Mouse (Mus musculus): ENCODE measurements around the gene Sox5. TPM values are rescaled to one million over a fixed set of nuclear protein-coding genes. Genes with fewer than 3 reads are reported as not detected.

Gene Sox5
- polyA plus RNA-seq, 1 experiment from 2014 or later, result 34.6 TPM

DNA sequence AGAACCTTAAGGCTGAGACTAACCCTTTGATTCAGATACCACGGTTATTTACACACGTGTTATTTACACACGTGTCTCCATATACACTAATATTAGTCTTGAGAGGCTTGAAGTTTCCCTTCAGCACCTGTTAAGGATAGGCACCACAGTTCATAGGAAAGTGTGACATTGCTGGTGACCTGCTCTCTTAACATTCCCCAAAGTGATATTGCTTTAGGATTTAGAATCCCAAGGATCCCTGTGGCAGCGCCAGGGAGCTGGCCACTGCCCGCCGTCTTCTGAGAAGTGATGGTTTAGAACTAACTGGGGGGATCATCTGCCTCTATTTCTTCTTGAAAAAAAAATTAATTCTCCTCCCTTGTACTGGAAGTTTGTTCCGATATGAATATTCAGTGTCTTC is 741.4 kb downstream of the Sox5 start:
- Histone ChIP-seq H3K36me3 (ENCODE audit: control insufficient read depth, insufficient read depth, low read length) (no peaks in the 10 kb centered on the region), H3K27me3 (ENCODE audit: control insufficient read depth, insufficient read depth, low read length) (no peaks in the 10 kb centered on the region), H3K4me2 (ENCODE audit: low read depth, low read length) (no peak overlapping the region), H3K9me3 (ENCODE audit: control insufficient read depth, low read length) (no peaks in the 10 kb centered on the region), H3K4me1 (ENCODE audit: control insufficient read depth, insufficient read depth, low read length) (peaks cover 9% of the 10 kb centered on the region; the same call in 1 of the 2 replicates), H3K4me3 (ENCODE audit: low read depth, low read length) (no peak overlapping the region), H3K9ac (replicated peaks; ENCODE audit: low read depth, low read length) (no peak overlapping the region), H3K27ac (ENCODE audit: low read depth, low read length) (no peak overlapping the region)
- 86% methylated on average over 7 of the region's 7 CpGs for WGBS
- no peak for ATAC-seq (ENCODE audit: low read depth)

- H3K9ac ChIP-seq (replicated peaks; ENCODE audit: low read depth, low read length), result no peak overlapping the region
- peaks cover 4% of the 10 kb centered on the region; the same call in 1 of the 2 replicates for H3K4me1 ChIP-seq (ENCODE audit: control insufficient read depth, insufficient read depth, low read length)
- no peaks in the 10 kb centered on the region for H3K27me3 ChIP-seq (ENCODE audit: control insufficient read depth, insufficient read depth, low read length)
- no peak overlapping the region for H3K27ac ChIP-seq (ENCODE audit: low read depth, low read length)
- no peak for ATAC-seq (ENCODE audit: low read depth)
- 20% methylated on average over 7 of the region's 7 CpGs for WGBS
- no peak overlapping the region for H3K4me3 ChIP-seq (ENCODE audit: low read depth, low read length)
- H3K36me3 ChIP-seq (ENCODE audit: control insufficient read depth, insufficient read depth, low read length), result no peaks in the 10 kb centered on the region
- H3K9me3 ChIP-seq (ENCODE audit: control insufficient read depth, low read length), result no peaks in the 10 kb centered on the region
- no peak overlapping the region for H3K4me2 ChIP-seq (ENCODE audit: low read depth, low read length)
Measured at GRCm38 (mm10) chr6:144039221-144039620, 742.6 kb downstream of the Sox5 start.

DNA sequence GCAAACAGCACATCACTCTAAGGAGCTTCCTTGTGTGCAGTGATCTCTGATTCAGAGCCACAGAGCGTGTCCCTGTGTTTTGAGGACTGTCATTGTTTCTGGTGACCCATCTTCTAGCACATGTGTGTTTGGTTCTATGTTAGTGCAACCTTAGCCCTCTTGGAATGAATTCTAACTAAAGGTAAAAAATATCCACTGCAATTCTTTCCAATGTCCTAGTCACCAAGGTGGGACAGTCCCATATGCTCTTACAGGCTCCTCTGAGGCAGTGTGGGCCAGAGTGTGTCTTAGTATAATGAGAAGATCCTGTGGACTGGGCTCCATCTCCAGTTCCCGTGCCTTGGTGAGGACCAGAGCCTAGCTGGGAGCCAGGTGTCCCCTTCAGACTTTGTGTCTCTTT is 748.6 kb downstream of the Sox5 start:
- 93% methylated on average over 2 of the region's 2 CpGs for whole genome bisulfite sequencing
- Histone ChIP-seq H3K36me3 (ENCODE audit: control insufficient read depth, insufficient read depth, low read length) (no peaks in the 10 kb centered on the region), H3K27ac (ENCODE audit: low read depth, low read length) (no peak overlapping the region), H3K9ac (replicated peaks; ENCODE audit: low read depth, low read length) (no peak overlapping the region), H3K4me3 (ENCODE audit: low read depth, low read length) (no peak overlapping the region), H3K27me3 (ENCODE audit: control insufficient read depth, insufficient read depth, low read length) (no peaks in the 10 kb centered on the region), H3K4me1 (ENCODE audit: control insufficient read depth, insufficient read depth, low read length) (no peaks in the 10 kb centered on the region), H3K4me2 (ENCODE audit: low read depth, low read length) (no peak overlapping the region), H3K9me3 (ENCODE audit: control insufficient read depth, low read length) (no peaks in the 10 kb centered on the region)
- ATAC-seq (ENCODE audit: low read depth), result no peak

GRCm38 (mm10) chr6:144016929-144017328 is 764.8 kb downstream of the Sox5 start:
- H3K27me3 ChIP-seq (ENCODE audit: control insufficient read depth, insufficient read depth, low read length), result no peaks in the 10 kb centered on the region
- no peaks in the 10 kb centered on the region for H3K4me1 ChIP-seq (ENCODE audit: control insufficient read depth, insufficient read depth, low read length)
- no peaks in the 10 kb centered on the region for H3K36me3 ChIP-seq (ENCODE audit: control insufficient read depth, insufficient read depth, low read length)
- ATAC-seq (ENCODE audit: low read depth), result no peak
- H3K4me3 ChIP-seq (ENCODE audit: low read depth, low read length), result no peak overlapping the region
- H3K27ac ChIP-seq (ENCODE audit: low read depth, low read length), result no peak overlapping the region
- H3K4me2 ChIP-seq (ENCODE audit: low read depth, low read length), result no peak overlapping the region
- H3K9ac ChIP-seq (replicated peaks; ENCODE audit: low read depth, low read length), result no peak overlapping the region
- H3K9me3 ChIP-seq (ENCODE audit: control insufficient read depth, low read length), result no peaks in the 10 kb centered on the region

DNA sequence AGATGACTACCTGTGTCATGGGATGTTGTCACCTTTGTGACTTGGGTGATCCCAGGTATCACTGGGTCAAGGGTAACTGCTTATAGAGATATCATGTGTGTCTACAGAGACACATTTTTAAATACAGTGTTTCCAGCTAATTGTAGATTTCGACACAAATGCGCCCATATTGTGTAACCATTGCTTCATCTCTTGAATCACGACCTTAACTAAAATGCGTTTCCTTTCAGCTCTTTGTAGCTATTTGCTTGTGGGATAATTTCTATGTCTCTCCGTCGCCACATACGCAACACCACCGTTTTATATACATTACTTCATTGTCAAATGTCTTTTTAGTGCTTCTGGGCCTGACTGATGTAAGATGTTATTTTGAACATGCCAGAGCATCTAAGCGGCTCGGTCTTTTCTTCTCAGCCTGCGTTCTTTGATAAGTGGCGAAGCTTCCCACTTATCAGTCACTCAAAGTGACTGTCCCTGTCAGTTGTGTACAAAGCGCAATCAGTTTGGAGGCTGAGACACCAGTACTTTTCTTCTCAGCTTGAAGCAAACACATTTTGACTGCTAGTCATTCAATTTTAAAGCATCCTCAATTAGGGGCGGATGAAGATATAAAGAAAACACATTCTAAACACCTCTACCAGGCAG is 769.8 kb downstream of the Sox5 start:
- H3K4me1 ChIP-seq (ENCODE audit: control insufficient read depth, insufficient read depth, low read length), result no peaks in the 10 kb centered on the region
- H3K9ac ChIP-seq (replicated peaks; ENCODE audit: low read depth, low read length), result no peak overlapping the region
- H3K4me2 ChIP-seq (ENCODE audit: low read depth, low read length), result no peak overlapping the region
- WGBS, result 89% methylated on average over 14 of the region's 14 CpGs
- no peak for ATAC-seq (ENCODE audit: low read depth)
- no peaks in the 10 kb centered on the region for H3K36me3 ChIP-seq (ENCODE audit: control insufficient read depth, insufficient read depth, low read length)
- H3K27ac ChIP-seq (ENCODE audit: low read depth, low read length), result no peak overlapping the region
- H3K4me3 ChIP-seq (ENCODE audit: low read depth, low read length), result no peak overlapping the region
- H3K27me3 ChIP-seq (ENCODE audit: control insufficient read depth, insufficient read depth, low read length), result no peaks in the 10 kb centered on the region
- H3K9me3 ChIP-seq (ENCODE audit: control insufficient read depth, low read length), result no peaks in the 10 kb centered on the region

GRCm38 (mm10) chr6:144010995-144011394 is 770.8 kb downstream of the Sox5 start:
- Histone ChIP-seq H3K9ac (replicated peaks; ENCODE audit: low read depth, low read length) (no peak overlapping the region), H3K27ac (ENCODE audit: low read depth, low read length) (no peak overlapping the region), H3K4me3 (ENCODE audit: low read depth, low read length) (no peak overlapping the region), H3K36me3 (ENCODE audit: control insufficient read depth, insufficient read depth, low read length) (no peaks in the 10 kb centered on the region), H3K27me3 (ENCODE audit: control insufficient read depth, insufficient read depth, low read length) (no peaks in the 10 kb centered on the region), H3K4me2 (ENCODE audit: low read depth, low read length) (no peak overlapping the region), H3K9me3 (ENCODE audit: control insufficient read depth, low read length) (no peaks in the 10 kb centered on the region), H3K4me1 (ENCODE audit: control insufficient read depth, insufficient read depth, low read length) (no peaks in the 10 kb centered on the region)
- no peak for ATAC-seq (ENCODE audit: low read depth)
- WGBS, result 88% methylated on average over 3 of the region's 3 CpGs

GRCm38 (mm10) chr6:144010285-144010684 is 771.5 kb downstream of the Sox5 start:
- no peaks in the 10 kb centered on the region for H3K4me1 ChIP-seq (ENCODE audit: control insufficient read depth, insufficient read depth, low read length)
- no peaks in the 10 kb centered on the region for H3K27me3 ChIP-seq (ENCODE audit: control insufficient read depth, insufficient read depth, low read length)
- H3K9ac ChIP-seq (replicated peaks; ENCODE audit: low read depth, low read length), result no peak overlapping the region
- H3K36me3 ChIP-seq (ENCODE audit: control insufficient read depth, insufficient read depth, low read length), result no peaks in the 10 kb centered on the region
- H3K27ac ChIP-seq (ENCODE audit: low read depth, low read length), result no peak overlapping the region
- ATAC-seq (ENCODE audit: low read depth), result no peak
- no peaks in the 10 kb centered on the region for H3K9me3 ChIP-seq (ENCODE audit: control insufficient read depth, low read length)
- no peak overlapping the region for H3K4me2 ChIP-seq (ENCODE audit: low read depth, low read length)
- no peak overlapping the region for H3K4me3 ChIP-seq (ENCODE audit: low read depth, low read length)

DNA sequence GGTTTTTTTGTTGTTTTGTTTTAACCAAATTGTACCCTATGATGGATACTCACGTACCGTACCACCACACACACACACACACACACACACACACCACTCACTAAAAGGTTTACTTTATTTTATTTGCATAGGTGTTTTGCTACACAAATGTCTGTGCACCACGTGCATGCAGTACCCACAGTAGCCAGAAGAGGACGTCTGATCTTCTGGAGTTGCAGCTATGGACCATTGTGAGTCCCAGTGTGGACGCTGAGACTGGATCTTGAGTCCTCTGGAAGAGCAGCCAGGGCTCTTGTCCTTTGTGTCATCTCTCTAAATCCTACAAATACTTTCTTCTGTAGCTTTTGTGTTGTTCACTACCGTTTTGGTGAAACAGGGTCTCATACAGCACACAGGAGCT is 776.6 kb downstream of the Sox5 start:
- Histone ChIP-seq H3K27me3 (ENCODE audit: control insufficient read depth, insufficient read depth, low read length) (no peaks in the 10 kb centered on the region), H3K4me3 (ENCODE audit: low read depth, low read length) (no peak overlapping the region), H3K9me3 (ENCODE audit: control insufficient read depth, low read length) (no peaks in the 10 kb centered on the region), H3K4me1 (ENCODE audit: control insufficient read depth, insufficient read depth, low read length) (no peaks in the 10 kb centered on the region), H3K4me2 (ENCODE audit: low read depth, low read length) (no peak overlapping the region), H3K27ac (ENCODE audit: low read depth, low read length) (no peak overlapping the region), H3K36me3 (ENCODE audit: control insufficient read depth, insufficient read depth, low read length) (no peaks in the 10 kb centered on the region), H3K9ac (replicated peaks; ENCODE audit: low read depth, low read length) (no peak overlapping the region)
- 92% methylated on average over 6 of the region's 6 CpGs for WGBS
- no peak for ATAC-seq (ENCODE audit: low read depth)

DNA sequence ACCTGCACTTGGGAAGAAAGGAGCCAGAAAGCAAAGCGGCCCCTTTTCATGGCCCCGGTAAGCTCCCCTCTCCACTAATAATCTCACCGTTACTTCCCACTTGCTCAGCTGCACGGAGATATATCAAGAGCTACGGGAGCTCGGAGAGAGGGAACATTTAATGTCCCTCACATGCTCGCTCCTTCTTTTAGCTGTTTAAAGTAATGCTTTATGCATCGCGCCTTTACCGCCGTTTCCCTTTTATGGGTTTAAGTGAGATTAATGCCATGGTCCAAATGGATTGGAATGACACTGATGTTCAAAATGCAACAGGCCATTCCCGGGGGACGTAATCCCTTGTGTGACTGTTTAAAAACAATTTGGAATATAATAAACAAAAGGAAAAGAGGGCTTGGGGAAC is 783.6 kb downstream of the Sox5 start:
- Histone ChIP-seq H3K27ac (ENCODE audit: low read depth, low read length) (no peak overlapping the region), H3K4me2 (ENCODE audit: low read depth, low read length) (no peak overlapping the region), H3K9me3 (ENCODE audit: control insufficient read depth, low read length) (no peaks in the 10 kb centered on the region), H3K4me1 (ENCODE audit: control insufficient read depth, insufficient read depth, low read length) (0 out of 2 replicates have a peak, but pooled peaks cover 3% of the 10 kb centered on the region), H3K36me3 (ENCODE audit: control insufficient read depth, insufficient read depth, low read length) (no peaks in the 10 kb centered on the region), H3K9ac (replicated peaks; ENCODE audit: low read depth, low read length) (no peak overlapping the region), H3K27me3 (ENCODE audit: control insufficient read depth, insufficient read depth, low read length) (no peaks in the 10 kb centered on the region), H3K4me3 (ENCODE audit: low read depth, low read length) (no peak overlapping the region)
- no peak for ATAC-seq (ENCODE audit: low read depth)
- WGBS, result 25% methylated on average over 13 of the region's 13 CpGs
